Mouse (Mus musculus) left cerebral cortex, postnatal 36 days (tissue): ENCODE measurements around the gene Scn3a. TPM values are rescaled to one million over a fixed set of nuclear protein-coding genes. Genes with fewer than 3 reads are reported as not detected.

Experiments used
- DNase-seq, 2 experiments: peaks; one replicate each; pipeline ENCODE4 v3.0.0; 2021 to 2022; ENCODE audit warnings: low spot score in 2 of 2, mixed read lengths in 1 of 2
- intact Hi-C: fragments of 180-260 bp; cut with DNase I; formaldehyde crosslinking; loops from one replicate; pipeline ENCODE4 v1.15.1; 2025
- total RNA-seq, 2 experiments: library from RNA; stranded (reverse); gene quantifications; 2 replicates each; pipeline ENCODE4 v1.2.3; 2021

Scn3a gene
- 10 to 100 TPM; 28.4 to 41.2 TPM for total RNA-seq

DNA sequence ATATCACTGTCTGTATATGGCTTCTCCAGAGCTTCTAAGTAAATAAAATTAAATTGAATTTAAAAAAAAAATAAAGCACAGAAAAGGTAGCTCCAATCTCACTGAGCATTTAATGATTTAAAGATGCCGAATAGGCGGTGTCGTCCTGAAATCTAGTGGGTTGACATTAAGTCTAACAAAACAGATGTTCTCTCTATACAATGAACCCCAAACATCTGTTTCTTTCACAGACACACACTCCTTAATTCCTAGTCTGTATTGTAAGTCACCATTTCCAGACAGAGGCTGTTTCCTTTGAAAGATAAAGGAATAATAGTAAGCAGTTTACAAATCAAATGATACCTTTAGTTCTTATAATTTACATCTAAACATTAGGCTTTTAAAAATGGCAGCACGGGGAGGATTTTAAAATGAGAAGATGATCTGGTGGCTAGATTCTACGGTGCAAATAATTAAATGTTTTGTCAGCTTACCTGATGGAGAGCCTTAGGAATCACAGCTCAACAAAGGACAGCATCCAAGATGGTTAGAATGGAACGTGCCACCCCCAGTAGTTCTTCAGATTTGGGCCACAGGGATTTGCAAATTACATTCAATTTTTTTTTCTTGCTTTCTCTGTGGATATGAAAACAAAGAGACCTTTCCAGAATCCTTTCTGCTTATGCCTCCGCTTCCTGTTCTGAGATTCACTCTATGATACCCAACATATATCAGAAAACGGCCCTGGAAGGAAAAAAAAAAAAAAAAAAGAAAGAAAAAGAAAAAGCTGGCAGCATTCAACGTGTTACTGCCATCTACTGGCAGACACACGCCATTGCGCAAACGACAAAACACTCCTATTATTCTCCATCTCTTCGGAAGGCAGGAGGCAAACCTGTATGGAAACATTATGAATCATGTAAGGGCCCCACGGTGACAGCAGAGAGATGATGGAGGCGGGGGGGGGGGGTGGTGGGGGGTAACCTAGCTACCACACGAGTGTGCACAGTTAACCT, at the start of gene Scn3a:
Gene Scn3a, minus strand, starts transcription at position 835 of the 995 bp plus-strand sequence.
- intact Hi-C loops: loop anchor here (1.0 to 5.0 kb wide), 2 partner anchors 154 to 170 kb away; no protein-coding TSS in a partner anchor
- peak; percentile 59 to 66 for DNase-seq

DNA sequence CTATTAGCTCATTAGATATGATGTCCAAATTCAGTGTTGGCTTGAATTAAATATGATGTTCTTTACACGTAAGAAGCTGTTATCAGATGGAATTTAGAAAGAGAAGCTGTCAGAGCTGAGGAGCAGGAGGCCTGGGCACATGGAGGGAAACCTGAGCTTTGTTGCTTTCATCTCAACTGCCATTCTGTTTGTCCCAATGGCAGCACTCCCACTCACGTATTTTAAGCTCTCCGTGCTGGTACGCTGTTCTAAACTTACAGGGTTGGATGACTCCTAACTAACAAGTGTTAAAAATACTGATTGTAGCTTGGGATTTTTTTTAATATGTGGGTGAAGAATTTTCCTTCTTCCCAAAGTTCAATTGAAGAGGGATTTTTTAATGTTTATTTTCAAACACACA, 44.5 kb upstream of the Scn3a start:
- intact Hi-C loops: no loop called here

GRCm38 (mm10) chr2:65607813-65608212, 40.4 kb upstream of the Scn3a start:
- DNase-seq: no peak
- intact Hi-C loops: no loop called here

More for the DNA sequence above, 44.5 kb upstream of the Scn3a start:
- no peak for DNase-seq

DNA sequence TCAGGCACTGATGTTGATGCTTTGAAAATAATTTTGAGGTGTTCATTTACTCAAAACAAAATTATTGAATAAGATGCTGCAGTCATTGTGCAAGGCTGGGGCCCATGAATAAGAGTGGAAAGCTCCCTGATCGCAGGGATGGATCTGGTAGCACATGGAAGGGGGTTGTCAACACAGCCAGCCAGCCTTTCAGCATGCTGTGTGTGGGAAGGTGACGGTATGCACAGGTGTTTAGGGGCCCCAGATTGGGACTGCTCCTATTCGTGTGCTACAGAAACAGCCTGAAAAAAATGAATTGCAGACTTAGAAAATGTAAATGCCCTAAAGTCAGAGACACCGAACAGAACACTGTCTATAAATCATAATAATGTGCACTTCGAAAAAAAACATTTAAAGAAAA, 20.3 kb upstream of the Scn3a start:
- intact Hi-C loops: no loop called here
- peak; percentile 42 to 50 for DNase-seq

GRCm38 (mm10) chr2:65567925-65568324, 498 bp upstream of the Scn3a start:
- intact Hi-C loops: loop anchor here (1.0 to 5.0 kb wide), 2 partner anchors 155 to 171 kb away; no protein-coding TSS in a partner anchor
- DNase-seq: no peak

DNA sequence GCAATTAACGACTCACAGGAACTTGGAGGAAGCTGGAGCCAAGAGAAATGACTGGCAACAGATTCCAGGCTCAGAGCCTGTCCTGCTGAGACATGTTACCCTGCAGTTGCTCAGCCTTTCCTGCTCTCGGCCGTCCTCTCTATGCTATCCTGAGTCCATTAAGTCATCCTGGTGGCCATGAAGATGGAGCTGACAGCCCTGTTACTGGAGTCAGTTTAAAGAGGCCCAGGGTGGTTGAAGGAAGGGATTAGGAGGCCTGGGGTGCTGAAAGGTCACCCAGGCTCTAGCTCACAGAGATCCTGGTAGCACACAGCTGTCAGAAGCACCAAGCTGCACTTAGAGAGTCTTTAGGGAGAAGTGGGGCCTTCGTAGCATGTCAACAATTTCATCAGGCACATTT, 3.5 kb downstream of the Scn3a start:
- DNase-seq: no peak
- intact Hi-C loops: no loop called here

GRCm38 (mm10) chr2:65557719-65558118, 9.7 kb downstream of the Scn3a start:
- intact Hi-C loops: no loop called here
- no peak for DNase-seq

GRCm38 (mm10) chr2:65554662-65555061, 12.8 kb downstream of the Scn3a start:
- intact Hi-C loops: no loop called here
- no peak for DNase-seq

DNA sequence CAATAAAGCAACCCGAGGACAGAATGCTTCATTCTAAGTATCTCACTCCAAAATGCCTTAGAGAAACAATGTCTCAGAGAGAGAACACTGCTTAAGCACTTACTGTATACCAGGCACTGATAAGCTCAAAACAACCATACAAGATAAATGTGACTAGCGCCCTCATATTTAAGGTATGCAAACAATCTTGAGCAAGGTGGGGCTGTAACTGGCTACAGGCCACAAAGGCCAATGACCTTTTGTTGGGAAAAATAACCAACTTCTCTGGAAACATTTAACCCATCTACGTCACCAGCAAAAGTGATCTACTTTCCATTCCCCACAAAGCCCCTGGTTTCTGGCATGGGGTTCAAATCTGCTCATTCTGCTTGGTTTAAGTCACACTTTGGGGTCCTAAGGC, 14.0 kb downstream of the Scn3a start:
- intact Hi-C loops: no loop called here
- no peak for DNase-seq

DNA sequence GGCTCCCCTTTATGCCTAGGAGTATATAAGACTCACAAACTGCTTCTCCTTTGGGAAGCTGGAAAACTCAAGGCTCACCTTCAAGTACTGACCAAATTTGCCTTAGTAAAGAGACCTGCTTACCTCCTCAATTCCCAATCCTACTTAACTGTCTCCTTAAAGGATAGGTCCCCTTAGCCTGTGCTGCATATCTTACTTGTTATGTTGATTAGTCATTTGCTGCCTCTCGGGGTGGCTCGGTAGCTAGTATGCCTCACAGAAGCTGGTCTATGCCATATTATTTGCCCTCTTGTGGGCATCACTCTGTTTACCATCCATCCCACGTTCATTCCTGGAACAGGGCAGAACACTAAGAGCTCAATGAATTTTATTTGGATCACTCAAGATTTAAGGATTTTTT, 14.7 kb downstream of the Scn3a start:
- DNase-seq: no peak
- intact Hi-C loops: no loop called here

DNA sequence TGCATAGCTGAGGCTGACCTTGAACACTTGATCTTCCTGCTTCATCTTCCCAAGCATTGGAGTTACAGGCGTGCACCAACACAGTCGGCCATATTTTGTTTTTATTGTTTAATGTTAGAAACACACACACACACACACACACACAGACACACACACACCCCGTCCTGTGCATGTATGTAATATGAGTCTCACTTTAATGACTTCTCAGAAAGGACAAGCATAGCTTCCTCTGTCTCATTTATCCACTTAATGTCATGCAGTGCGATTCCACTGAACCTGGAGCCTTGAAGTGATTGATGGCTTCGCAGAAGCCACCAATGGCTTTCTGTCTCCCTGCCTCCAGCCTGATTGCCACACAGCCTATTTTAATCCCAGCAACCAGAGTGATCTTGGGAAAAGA, 15.2 kb downstream of the Scn3a start:
- no peak for DNase-seq
- intact Hi-C loops: no loop called here

- intact Hi-C loops: no loop called here
- no peak for DNase-seq
Measured at GRCm38 (mm10) chr2:65551736-65552135, 15.7 kb downstream of the Scn3a start.

DNA sequence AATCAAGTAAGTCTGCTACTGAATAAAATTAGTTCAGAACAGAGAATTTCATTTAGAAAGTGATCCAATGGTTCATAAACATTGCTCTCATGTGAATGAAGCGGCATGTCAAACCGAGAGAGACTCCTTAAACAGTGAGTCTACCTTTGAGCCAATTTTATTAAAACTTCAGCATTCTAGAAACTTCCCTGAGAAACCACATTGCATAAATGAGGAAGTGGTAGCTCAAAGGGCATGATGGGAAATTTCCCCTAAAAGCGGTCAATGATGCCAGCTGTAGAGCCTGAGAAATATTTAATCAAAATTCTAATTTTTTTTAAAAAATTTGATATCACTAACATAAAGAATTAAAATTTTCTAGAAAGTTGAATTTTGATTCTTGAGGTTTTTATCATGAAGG, 16.9 kb downstream of the Scn3a start:
- no peak for DNase-seq
- intact Hi-C loops: no loop called here

DNA sequence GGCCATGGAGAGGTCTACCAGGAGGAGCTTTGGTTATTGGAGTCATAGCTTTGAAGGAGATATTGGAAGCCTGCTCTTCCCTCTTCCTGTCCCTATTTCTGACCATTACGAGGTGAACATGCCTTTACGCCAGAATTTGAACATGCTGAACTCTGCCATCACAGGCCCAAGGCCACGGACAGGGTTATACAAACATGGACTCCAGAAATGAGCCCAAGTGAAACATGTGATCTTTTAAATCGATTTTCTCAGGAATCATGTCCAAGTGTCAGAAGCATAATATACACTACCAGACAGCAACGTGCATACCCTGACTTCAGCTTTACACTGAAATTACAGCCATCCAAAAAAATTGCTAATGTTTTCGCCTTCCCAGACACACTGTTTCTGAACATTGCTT, 18.8 kb downstream of the Scn3a start:
- DNase-seq: no peak
- intact Hi-C loops: no loop called here

- DNase-seq: no peak
- intact Hi-C loops: no loop called here
Measured at GRCm38 (mm10) chr2:65547341-65547740, 20.1 kb downstream of the Scn3a start.

GRCm38 (mm10) chr2:65542906-65543592, 24.4 kb downstream of the Scn3a start:
- intact Hi-C loops: no loop called here
- DNase-seq: no peak

DNA sequence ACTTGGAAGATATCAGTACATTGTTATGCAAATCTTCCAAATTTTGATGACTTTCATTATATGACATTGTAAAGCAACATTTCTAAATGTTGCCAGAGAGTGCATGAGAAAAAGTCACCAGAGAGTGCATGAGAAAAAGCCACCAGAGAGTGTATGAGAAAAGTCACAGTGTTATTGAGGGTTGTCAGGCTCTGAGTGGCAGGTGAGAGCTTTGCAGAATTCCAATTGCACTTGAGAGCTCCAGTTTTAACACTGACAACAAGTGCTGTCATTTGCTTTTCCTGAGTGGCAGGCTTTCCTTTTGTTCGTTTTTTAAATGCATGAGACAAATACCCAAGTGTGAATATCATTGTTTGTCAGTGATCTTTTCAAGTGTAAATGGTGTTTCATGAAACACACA, 25.6 kb downstream of the Scn3a start:
- no peak for DNase-seq
- intact Hi-C loops: no loop called here

- intact Hi-C loops: no loop called here
- DNase-seq: no peak
Measured at GRCm38 (mm10) chr2:65538436-65538835, 29.0 kb downstream of the Scn3a start.

GRCm38 (mm10) chr2:65532127-65532854, 35.1 kb downstream of the Scn3a start:
- intact Hi-C loops: no loop called here
- DNase-seq: no peak

DNA sequence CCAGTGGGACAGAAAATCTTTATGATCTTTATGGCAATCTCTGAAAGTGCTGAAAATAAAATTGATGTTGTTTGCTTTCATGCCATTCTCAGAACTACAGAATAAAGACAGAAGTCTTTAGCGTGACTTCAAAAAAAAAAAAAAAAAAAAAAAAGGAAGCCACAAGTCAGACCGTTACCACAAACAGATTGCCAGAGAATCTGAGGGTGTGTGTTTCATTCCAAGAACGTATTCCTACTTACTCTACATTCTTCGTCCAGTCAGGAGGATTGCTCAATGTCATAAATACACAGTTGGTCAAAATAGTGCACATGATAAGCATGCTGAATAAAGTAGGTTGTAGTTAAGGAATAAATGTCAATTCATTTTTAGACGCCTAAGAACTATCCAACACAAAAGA, 38.3 kb downstream of the Scn3a start:
- intact Hi-C loops: no loop called here
- DNase-seq: no peak
